Mouse (Mus musculus): ENCODE results near the gene Reep3.

Gene Reep3

GRCm38 (mm10) chr10:67081206-67082007 lies 15.3 kb downstream of the Reep3 start:
- no peak for DNase-seq

DNA sequence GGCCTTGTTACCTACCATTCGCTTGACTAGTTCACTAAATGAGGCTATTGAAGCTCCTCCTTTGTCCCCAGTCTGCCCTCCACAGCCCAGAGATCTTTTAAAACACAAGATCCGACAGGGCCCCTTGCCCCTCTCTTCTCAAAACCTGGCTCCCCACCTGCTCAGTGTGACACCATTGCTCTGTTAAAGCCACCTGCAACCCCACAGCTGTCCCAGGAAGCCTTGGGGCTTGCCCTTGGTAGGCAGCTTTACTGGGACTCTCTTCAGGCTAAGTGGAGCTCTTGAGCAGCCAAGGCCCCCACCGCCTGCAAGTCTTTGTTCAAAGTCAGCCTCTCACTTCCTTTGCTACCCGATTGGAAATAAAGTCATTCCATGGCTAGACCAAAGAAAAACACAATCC lies 17.7 kb downstream of the Reep3 start:
- DNase-seq = no peak

DNA sequence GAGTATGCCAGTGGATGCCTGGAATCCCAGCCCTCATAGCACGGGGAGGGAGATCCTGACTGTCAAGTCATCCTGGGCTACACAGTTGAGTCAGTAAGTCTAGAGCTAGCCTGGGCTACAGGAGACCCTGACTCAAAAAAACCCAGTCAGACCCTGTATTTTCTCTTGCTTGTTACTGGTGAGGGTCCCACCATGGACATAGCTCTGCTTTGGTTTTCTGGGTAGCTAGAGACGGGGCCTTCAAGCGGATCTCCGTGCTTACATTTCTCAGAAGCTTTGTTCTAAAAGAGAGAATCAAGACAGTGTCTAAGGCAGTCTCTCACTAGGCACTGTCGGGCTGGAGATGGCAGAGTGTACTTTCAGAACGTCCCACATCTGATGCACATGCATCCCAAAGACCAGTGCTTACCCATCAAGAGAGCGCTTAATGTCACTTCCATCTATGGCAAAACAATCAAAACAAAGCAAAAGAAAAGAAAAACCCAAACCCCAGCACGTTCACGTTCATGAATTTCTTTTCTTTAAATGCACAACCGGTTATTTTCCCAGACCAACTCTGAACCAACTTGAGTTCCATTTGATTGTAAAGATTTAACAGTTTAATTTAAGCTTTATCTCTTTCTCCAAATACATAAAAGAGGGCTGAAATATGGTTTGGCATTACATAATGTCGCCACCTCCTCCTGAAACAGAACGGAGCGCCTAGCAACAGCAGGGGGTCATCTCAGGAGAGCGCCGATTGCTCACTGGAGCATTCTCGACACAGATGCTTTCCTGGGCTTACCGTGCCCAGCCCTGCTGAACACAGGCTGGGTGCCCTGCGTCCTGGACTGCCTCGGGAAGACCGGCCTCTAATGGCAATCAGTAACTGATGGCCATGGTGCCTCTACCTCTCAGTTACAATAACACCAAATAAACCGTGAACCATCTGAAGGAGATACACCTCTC lies 20.5 kb downstream of the Reep3 start:
- peak; percentile 95 for DNase-seq

DNA sequence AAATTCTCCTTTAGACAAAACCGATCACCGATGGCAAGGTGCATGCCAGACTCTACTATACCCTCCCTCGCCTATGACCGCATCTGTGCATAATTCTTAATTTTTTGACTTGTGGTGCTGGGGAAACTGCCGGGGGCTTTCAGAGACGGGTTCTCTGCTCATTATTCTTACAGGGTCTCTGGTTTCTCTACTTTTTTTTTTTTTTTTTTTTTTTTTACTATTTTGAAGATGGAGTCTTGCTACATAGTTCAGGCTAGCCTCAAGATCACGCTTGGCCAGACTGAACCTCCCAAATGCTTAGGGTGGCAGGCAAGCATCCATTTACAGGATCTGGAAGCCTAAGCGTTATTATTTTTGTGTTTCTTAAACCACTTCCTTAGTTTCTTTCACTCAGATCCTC lies 23.2 kb downstream of the Reep3 start:
- DNase-seq = no peak

- DNase-seq = no peak
These were observed 24.1 kb downstream of the Reep3 start for GRCm38 (mm10) chr10:67072600-67072999.

DNA sequence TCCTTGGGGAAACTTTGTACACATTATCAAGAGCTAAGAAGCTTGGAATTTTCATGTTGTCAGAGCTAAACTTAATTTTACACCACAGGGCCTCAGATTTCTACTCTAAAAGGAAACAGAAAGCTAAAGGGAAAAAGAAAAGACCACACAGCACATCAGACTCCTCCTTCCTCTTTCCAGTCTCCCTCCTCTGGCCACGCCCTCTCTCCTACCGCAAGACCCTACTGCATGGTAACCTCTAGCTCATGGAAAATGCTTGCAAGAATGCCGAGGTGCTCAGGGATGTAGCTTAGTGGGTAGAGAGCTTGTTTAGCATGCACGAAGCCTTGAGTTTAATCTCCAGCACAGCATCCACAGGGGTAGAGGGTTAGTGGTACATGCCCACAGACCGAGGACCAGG lies 24.9 kb downstream of the Reep3 start:
- no peak for DNase-seq

DNA sequence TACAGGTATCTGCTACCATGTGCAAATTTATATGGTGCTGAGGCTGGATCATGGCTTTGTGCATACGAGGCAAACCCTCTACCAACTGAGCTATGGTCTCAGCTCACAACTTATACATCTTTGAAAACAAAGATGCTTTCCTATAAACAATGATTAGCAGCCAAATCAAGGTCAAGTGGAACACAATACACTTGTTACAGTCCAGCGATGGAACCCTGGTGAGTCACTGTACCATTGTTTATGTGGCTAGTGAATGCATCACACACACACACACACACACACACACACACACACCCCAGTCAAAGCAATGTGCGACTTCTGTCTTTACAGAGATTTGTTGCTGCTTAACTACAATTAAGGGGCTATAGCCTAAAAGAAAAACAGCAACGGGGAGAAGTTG lies 25.4 kb downstream of the Reep3 start:
- no peak for DNase-seq

DNA sequence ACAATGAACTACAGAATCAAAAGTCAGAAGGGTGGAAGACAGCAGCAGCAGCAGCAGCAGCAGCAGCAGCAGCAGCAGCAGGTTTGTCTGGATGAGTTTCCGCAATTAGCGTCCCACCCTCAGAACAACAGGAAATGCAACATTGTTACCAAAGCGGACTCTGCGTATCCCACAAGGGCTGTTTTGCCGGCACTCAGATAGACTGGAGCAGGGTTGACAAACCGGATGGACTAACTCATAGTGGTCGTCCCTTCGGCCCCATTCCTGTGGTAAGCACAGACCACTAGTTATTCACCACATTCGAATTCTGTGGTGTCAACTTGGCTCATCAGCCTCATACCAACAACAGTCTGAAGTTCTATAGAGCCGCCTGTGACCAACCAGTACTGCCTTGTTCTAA lies 27.7 kb downstream of the Reep3 start:
- DNase-seq = no peak

GRCm38 (mm10) chr10:67066421-67066820 lies 30.3 kb downstream of the Reep3 start:
- DNase-seq = no peak

GRCm38 (mm10) chr10:67065927-67066326 lies 30.8 kb downstream of the Reep3 start:
- no peak for DNase-seq

- no peak for DNase-seq
These were observed 31.4 kb downstream of the Reep3 start for GRCm38 (mm10) chr10:67065277-67065887.

- peak; percentile 42 for DNase-seq
These were observed 34.9 kb downstream of the Reep3 start for GRCm38 (mm10) chr10:67061823-67062222.

GRCm38 (mm10) chr10:67061367-67061801 lies 35.4 kb downstream of the Reep3 start:
- DNase-seq = peak; percentile 52

- DNase-seq = no peak
These were observed 38.0 kb downstream of the Reep3 start for GRCm38 (mm10) chr10:67058702-67059101.

DNA sequence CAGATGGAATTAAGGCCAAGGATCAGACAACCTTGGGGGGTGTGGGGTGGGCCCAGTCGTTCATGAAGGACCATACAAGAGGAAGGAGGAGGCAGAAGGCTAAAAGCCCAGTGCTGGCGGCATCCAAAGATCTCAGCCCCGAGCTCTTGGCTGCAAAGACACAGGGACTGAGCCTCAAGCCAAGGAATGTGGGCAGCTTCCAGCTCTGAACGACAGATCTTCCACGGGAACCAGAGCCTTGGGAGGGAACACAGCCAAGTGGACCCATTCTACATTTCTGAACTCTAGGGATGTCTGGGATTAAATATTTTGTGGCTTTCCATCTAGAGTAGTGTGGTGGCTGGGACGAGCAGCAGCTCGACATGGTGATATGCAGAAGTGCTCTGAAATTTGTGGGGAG lies 38.4 kb downstream of the Reep3 start:
- peak; percentile 88 for DNase-seq

DNA sequence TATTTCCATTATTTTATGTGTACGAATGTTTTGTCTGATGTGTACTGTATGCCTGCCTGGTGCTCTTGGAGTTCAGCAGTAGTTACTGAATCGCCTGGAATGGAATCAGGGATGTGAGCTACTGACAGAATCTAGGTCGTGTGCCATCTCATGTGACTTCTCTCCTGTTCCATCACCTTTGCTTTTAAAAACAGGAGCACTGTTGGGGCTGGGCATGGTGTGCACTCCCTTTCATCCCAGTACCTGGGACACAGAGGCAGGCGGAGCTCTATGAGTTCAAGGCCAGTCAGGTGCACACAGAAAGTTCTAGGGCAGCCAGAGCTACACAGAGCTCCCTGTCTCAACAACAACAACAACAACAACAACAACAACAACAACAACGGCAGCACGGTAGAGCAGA lies 39.0 kb downstream of the Reep3 start:
- no peak for DNase-seq

DNA sequence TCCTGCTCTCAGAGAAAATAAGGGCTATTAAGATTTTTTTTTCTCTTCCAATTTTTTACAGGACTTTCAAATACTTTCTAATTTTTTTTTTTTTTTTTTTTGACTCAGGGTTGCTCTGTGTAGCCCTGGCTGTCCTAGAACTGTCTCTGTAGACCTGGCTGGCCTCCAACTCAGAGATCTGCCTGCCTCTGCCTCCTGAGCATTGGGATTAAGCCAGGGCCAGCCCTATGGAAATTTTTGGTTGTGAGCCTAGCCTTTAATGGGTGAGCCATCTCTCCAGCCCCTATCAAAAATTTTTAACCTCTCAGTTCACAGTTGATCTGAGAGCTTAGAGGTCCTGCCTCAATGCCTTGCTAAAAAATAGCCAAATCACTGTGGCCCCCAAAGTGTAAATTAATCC lies 39.5 kb downstream of the Reep3 start:
- DNase-seq = peak; percentile 62

GRCm38 (mm10) chr10:67055867-67056856 lies 40.6 kb downstream of the Reep3 start:
- peak; percentile 85 for DNase-seq

DNA sequence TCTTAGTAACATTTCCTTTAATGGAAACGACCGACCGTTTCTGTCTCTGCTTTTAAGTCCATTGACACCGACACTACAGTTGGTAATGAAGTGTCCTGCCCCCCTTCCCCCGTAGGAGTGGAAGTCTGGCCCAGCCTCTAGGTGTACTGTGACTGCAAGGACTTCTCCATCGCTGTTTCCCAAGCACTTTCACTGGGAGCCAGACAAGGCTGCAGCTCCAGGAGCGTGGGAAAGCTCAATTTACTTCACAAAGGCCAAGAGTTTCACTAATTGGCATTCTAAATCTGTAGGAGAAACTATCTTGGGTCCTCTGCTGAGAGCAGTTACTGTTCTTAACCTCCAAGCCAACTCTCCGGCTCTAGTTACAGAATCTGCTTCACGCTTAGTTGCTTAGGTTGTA lies 43.3 kb downstream of the Reep3 start:
- DNase-seq = no peak

DNA sequence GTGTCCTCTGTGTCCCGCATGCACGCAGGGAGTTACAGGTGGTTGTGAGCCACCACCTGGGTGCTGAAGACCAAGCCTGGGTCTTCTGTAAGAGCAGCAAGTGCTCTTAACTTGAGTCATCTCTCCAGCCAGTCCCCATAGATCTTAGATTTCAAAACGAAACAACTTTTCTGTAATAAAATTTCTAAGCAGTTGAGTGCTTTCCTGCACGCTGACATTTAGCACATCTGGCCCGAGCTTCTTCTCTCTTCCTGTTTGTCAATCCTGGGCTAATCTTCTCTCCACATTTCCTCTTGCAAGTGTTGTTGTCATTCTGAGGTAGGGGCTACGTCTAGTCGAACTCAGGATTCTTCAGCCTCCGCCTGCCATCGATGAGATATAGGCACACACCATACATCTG lies 44.3 kb downstream of the Reep3 start:
- no peak for DNase-seq

- DNase-seq = no peak
These were observed 45.3 kb downstream of the Reep3 start for GRCm38 (mm10) chr10:67051466-67051865.

GRCm38 (mm10) chr10:67050766-67051165 lies 46.0 kb downstream of the Reep3 start:
- DNase-seq = no peak

Measured in cerebellum, adult 11-12 months (tissue).